Mouse (Mus musculus): ENCODE data around the gene Duoxa1.
A peak's percentile ranks its signal among the peaks of the same experiment; 100 is the strongest.

Gene Duoxa1

GRCm38 (mm10) chr2:122298596-122299490, 14.7 kb downstream of the Duoxa1 start, which contains the start of gene Duoxa2:
Gene Duoxa2 (plus strand): TSS chr2:122298900.
- DNase-seq (ENCODE audit: extremely low spot score, low read depth, low spot score): no peak

- no peak for DNase-seq (ENCODE audit: extremely low spot score, low read depth, low spot score)
These were observed 15.4 kb downstream of the Duoxa1 start, which contains the start of gene Duox2 for GRCm38 (mm10) chr2:122298096-122298499. Gene Duox2 (minus strand): TSS chr2:122298449.

- DNase-seq (ENCODE audit: extremely low spot score, low read depth, low spot score): no peak
These were observed 16.0 kb downstream of the Duoxa1 start for GRCm38 (mm10) chr2:122297271-122298095.

GRCm38 (mm10) chr2:122294916-122295315, 18.6 kb downstream of the Duoxa1 start:
- no peak for DNase-seq (ENCODE audit: extremely low spot score, low read depth, low spot score)

- no peak for DNase-seq (ENCODE audit: extremely low spot score, low read depth, low spot score)
These were observed 27.4 kb downstream of the Duoxa1 start for GRCm38 (mm10) chr2:122286137-122286536.

- no peak for DNase-seq (ENCODE audit: extremely low spot score, low read depth, low spot score)
These were observed 29.4 kb downstream of the Duoxa1 start for GRCm38 (mm10) chr2:122284091-122284490.

- no peak for DNase-seq (ENCODE audit: extremely low spot score, low read depth, low spot score)
These were observed 34.8 kb downstream of the Duoxa1 start for GRCm38 (mm10) chr2:122278769-122279168.

GRCm38 (mm10) chr2:122266407-122267193, 46.9 kb downstream of the Duoxa1 start:
- no peak for DNase-seq (ENCODE audit: extremely low spot score, low read depth, low spot score)

GRCm38 (mm10) chr2:122264690-122265089, 48.8 kb downstream of the Duoxa1 start:
- peak; percentile 10 for DNase-seq (ENCODE audit: extremely low spot score, low read depth, low spot score)

GRCm38 (mm10) chr2:122260729-122261128, 52.8 kb downstream of the Duoxa1 start:
- no peak for DNase-seq (ENCODE audit: extremely low spot score, low read depth, low spot score)

GRCm38 (mm10) chr2:122255997-122256396, 57.5 kb downstream of the Duoxa1 start:
- no peak for DNase-seq (ENCODE audit: extremely low spot score, low read depth, low spot score)
